Mouse (Mus musculus): ENCODE results near the gene Kdm7a. TPM values are rescaled to one million over a fixed set of nuclear protein-coding genes. Genes with fewer than 3 reads are reported as not detected.

Kdm7a gene
- total RNA-seq, 2 experiments from 2014 or later: 11.6 to 12.9 TPM

DNA sequence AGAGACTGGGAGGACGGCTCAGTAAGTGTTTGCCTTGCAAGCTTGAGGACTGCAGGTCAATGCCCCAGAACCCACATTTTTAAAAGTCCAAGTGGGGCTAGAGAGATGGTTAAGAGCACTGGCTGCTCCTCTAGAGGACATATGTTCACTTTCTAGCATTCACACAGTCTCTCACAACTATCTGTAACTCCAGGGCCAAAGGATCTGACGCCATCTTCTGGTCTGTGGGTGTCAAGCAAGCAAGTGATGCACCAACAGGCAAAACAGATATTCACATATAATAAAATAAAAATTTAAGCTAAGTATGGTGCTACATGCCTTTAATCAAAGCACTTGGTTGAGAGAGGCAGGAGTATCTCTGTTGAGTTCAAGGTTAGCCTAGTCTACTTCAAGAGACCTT, 99.8 kb downstream of the Kdm7a start:
- DNase-seq (ENCODE audit: low spot score in 2 of 2): no peak

DNA sequence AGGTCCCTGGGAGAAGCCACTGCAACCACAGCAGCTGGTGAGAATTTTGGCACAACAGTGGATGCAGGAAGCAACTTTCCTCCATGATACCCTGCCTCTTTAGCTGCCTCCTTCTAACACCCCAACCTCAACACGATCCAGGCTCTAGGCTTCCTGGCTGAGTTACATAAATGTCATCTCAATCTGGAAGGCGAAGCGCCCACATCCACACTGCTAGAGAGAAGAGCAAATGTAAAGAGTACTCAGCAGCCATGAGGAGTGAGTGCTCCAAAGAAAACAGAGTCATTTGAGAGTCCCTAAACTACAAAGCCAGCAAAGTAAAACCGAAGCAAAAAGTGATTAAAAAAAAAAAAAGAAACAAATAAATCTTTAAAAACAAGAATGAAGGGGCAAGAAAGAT, 102.0 kb downstream of the Kdm7a start:
- DNase-seq (ENCODE audit: low spot score in 2 of 2): no peak

Other genes with a start within 250 kb of the Kdm7a start
- 10 to 100 TPM; 14.4 to 16.1 TPM for gene Parp12, start 88.4 kb downstream of the Kdm7a start, total RNA-seq (2021)
- gene Slc37a3, start 170.9 kb upstream of the Kdm7a start, total RNA-seq (2021): 10 to 100 TPM; 33.1 to 35.8 TPM
- not detected for gene Rab19, start 174.4 kb upstream of the Kdm7a start, total RNA-seq (2021)
- 10 to 100 TPM; 64.0 to 72.7 TPM for gene Mkrn1, start 213.7 kb upstream of the Kdm7a start, total RNA-seq (2021)

Data from adrenal gland, adult 18-20 months (tissue).